Mouse (Mus musculus): ENCODE data around the gene I830077J02Rik.

The I830077J02Rik gene

GRCm38 (mm10) chr3:105921959-105922358 is 10.5 kb downstream of the I830077J02Rik start:
- in situ Hi-C loops (cut with MboI; ENCODE audit: unreplicated experiment in 2 of 2), result loop anchor here in 1 of 2 experiments (25.0 kb wide), 1 partner anchor 410 kb away; no protein-coding TSS in a partner anchor

GRCm38 (mm10) chr3:105920743-105921142 is 11.7 kb downstream of the I830077J02Rik start:
- in situ Hi-C loops (cut with MboI; ENCODE audit: unreplicated experiment in 2 of 2), result loop anchor here in 1 of 2 experiments (25.0 kb wide), 1 partner anchor 408 kb away; no protein-coding TSS in a partner anchor

- in situ Hi-C loops (cut with MboI; ENCODE audit: unreplicated experiment in 2 of 2), result loop anchor here in 1 of 2 experiments (25.0 kb wide), 1 partner anchor 406 kb away; no protein-coding TSS in a partner anchor
Measured at GRCm38 (mm10) chr3:105918355-105918745, 14.1 kb downstream of the I830077J02Rik start.

- in situ Hi-C loops (cut with MboI; ENCODE audit: unreplicated experiment in 2 of 2), result loop anchor here in 1 of 2 experiments (25.0 kb wide), 1 partner anchor 406 kb away; no protein-coding TSS in a partner anchor
Measured at GRCm38 (mm10) chr3:105917656-105918354, 14.7 kb downstream of the I830077J02Rik start.

GRCm38 (mm10) chr3:105916455-105916854 is 16.0 kb downstream of the I830077J02Rik start:
- in situ Hi-C loops (cut with MboI; ENCODE audit: unreplicated experiment in 2 of 2), result loop anchor here in 1 of 2 experiments (25.0 kb wide), 1 partner anchor 404 kb away; no protein-coding TSS in a partner anchor

GRCm38 (mm10) chr3:105915281-105915680 is 17.2 kb downstream of the I830077J02Rik start:
- in situ Hi-C loops (cut with MboI; ENCODE audit: unreplicated experiment in 2 of 2), result loop anchor here in 1 of 2 experiments (25.0 kb wide), 1 partner anchor 403 kb away; no protein-coding TSS in a partner anchor

- in situ Hi-C loops (cut with MboI; ENCODE audit: unreplicated experiment in 2 of 2), result loop anchor here in 1 of 2 experiments (25.0 kb wide), 1 partner anchor 402 kb away; no protein-coding TSS in a partner anchor
Measured at GRCm38 (mm10) chr3:105913839-105914681, 18.4 kb downstream of the I830077J02Rik start.

GRCm38 (mm10) chr3:105912097-105912880 is 20.2 kb downstream of the I830077J02Rik start:
- in situ Hi-C loops (cut with MboI; ENCODE audit: unreplicated experiment in 2 of 2), result loop anchor here in 1 of 2 experiments (25.0 kb wide), 1 partner anchor 400 kb away; no protein-coding TSS in a partner anchor

- in situ Hi-C loops (cut with MboI; ENCODE audit: unreplicated experiment in 2 of 2), result loop anchor here in 1 of 2 experiments (25.0 kb wide), 1 partner anchor 398 kb away; no protein-coding TSS in a partner anchor
Measured at GRCm38 (mm10) chr3:105910519-105911190, 21.8 kb downstream of the I830077J02Rik start.

GRCm38 (mm10) chr3:105908976-105909375 is 23.5 kb downstream of the I830077J02Rik start:
- in situ Hi-C loops (cut with MboI; ENCODE audit: unreplicated experiment in 2 of 2), result loop anchor here (5.0 to 25.0 kb wide), 3 partner anchors 397 to 794 kb away; no protein-coding TSS in a partner anchor

GRCm38 (mm10) chr3:105907956-105908655 is 24.4 kb downstream of the I830077J02Rik start:
- in situ Hi-C loops (cut with MboI; ENCODE audit: unreplicated experiment in 2 of 2), result loop anchor here (5.0 to 25.0 kb wide), 3 partner anchors 396 to 793 kb away; no protein-coding TSS in a partner anchor

GRCm38 (mm10) chr3:105904721-105905120 is 27.7 kb downstream of the I830077J02Rik start:
- in situ Hi-C loops (cut with MboI; ENCODE audit: unreplicated experiment in 2 of 2), result loop anchor here (5.0 to 25.0 kb wide), 3 partner anchors 392 to 790 kb away; no protein-coding TSS in a partner anchor

- in situ Hi-C loops (cut with MboI; ENCODE audit: unreplicated experiment in 2 of 2), result loop anchor here (10.0 to 25.0 kb wide), 2 partner anchors 392 to 789 kb away; no protein-coding TSS in a partner anchor
Measured at GRCm38 (mm10) chr3:105904213-105904612, 28.3 kb downstream of the I830077J02Rik start.

GRCm38 (mm10) chr3:105901468-105901867 is 31.0 kb downstream of the I830077J02Rik start:
- in situ Hi-C loops (cut with MboI; ENCODE audit: unreplicated experiment in 2 of 2), result loop anchor here (10.0 to 25.0 kb wide), 2 partner anchors 389 to 787 kb away; no protein-coding TSS in a partner anchor

GRCm38 (mm10) chr3:105900716-105901115 is 31.7 kb downstream of the I830077J02Rik start:
- in situ Hi-C loops (cut with MboI; ENCODE audit: unreplicated experiment in 2 of 2), result loop anchor here (10.0 to 25.0 kb wide), 2 partner anchors 388 to 786 kb away; no protein-coding TSS in a partner anchor

- in situ Hi-C loops (cut with MboI; ENCODE audit: unreplicated experiment in 2 of 2), result loop anchor here (10.0 to 25.0 kb wide), 2 partner anchors 388 to 785 kb away; no protein-coding TSS in a partner anchor
Measured at GRCm38 (mm10) chr3:105900266-105900665, 32.2 kb downstream of the I830077J02Rik start.

GRCm38 (mm10) chr3:105899394-105900147 is 32.9 kb downstream of the I830077J02Rik start:
- in situ Hi-C loops (cut with MboI; ENCODE audit: unreplicated experiment in 2 of 2), result loop anchor here (5.0 to 25.0 kb wide), 5 partner anchors 212 to 1035 kb away; partner anchors contain the start of genes Ddx20 (in 2 of the 2), Capza1 (in 1 of the 2) and St7l (in 1 of the 2)

All from v-Abl transformed pro-B cells (cell line).